Mouse (Mus musculus) testis, adult 10 weeks (tissue): Measurements from ENCODE around the gene Cxcl17. TPM values are rescaled to one million over a fixed set of nuclear protein-coding genes. Genes with fewer than 3 reads are reported as not detected.

Experiments used
- polyA plus RNA-seq: library from polyadenylated mRNA; stranded (reverse); fragments of 350-450 nt; fragmentation: Illumina TruSeq; extraction: RNeasy Lipid Tissue Mini Kit (QIAGEN cat#74804); gene quantifications from one replicate; pipeline ENCODE4 v1.2.3, GENCODE M21; 2014; ENCODE audit warnings: low read depth, low replicate concordance

Gene Cxcl17
- not detected for polyA plus RNA-seq

GRCm38 (mm10) chr7:25412833-25413441 is at the start of gene Cxcl17:
TSS of gene Cxcl17 (minus strand) at chr7:25412886.

GRCm38 (mm10) chr7:25398610-25399009 is 14.1 kb downstream of the Cxcl17 start, which contains the start of gene Lipe:
TSS of gene Lipe (minus strand) at chr7:25398710.

GRCm38 (mm10) chr7:25369058-25369749 is 43.5 kb downstream of the Cxcl17 start, which contains the start of gene Cnfn:
TSS of gene Cnfn (minus strand) at chr7:25369724.

Other genes with a start within 250 kb of the Cxcl17 start
- 3.8 TPM for gene Pou2f2, start 233.2 kb downstream of the Cxcl17 start, polyA plus RNA-seq
- gene Dedd2, start 192.3 kb downstream of the Cxcl17 start, polyA plus RNA-seq: 0.43 TPM
- 2.7 TPM for gene Zfp526, start 191.5 kb downstream of the Cxcl17 start, polyA plus RNA-seq
- gene Gsk3a, start 175.0 kb downstream of the Cxcl17 start, polyA plus RNA-seq: 10.8 TPM
- 2.1 TPM for gene Erf, start 162.1 kb downstream of the Cxcl17 start, polyA plus RNA-seq
- gene Cic, start 145.2 kb downstream of the Cxcl17 start, polyA plus RNA-seq: 10.1 TPM
- 1.5 TPM for gene Pafah1b3, start 114.9 kb downstream of the Cxcl17 start, polyA plus RNA-seq
- gene Prr19, start 111.5 kb downstream of the Cxcl17 start, polyA plus RNA-seq: 2.0 TPM
- 0.10 TPM for gene Tmem145, start 106.8 kb downstream of the Cxcl17 start, polyA plus RNA-seq
- gene Megf8, start 95.7 kb downstream of the Cxcl17 start, polyA plus RNA-seq: 0.67 TPM
- gene Cnfn, start 43.2 kb downstream of the Cxcl17 start, polyA plus RNA-seq: not detected
- gene Lipe, start 14.2 kb downstream of the Cxcl17 start, polyA plus RNA-seq: 327 TPM
- 0.53 TPM for gene Ceacam1, start 64.7 kb upstream of the Cxcl17 start, polyA plus RNA-seq
- 39.4 TPM for gene Ceacam2, start 127.0 kb upstream of the Cxcl17 start, polyA plus RNA-seq
- not detected for gene Erich4, start 203.0 kb upstream of the Cxcl17 start, polyA plus RNA-seq
- gene Dmac2, start 206.5 kb upstream of the Cxcl17 start, polyA plus RNA-seq: 19.2 TPM
- gene B3gnt8, start 213.8 kb upstream of the Cxcl17 start, polyA plus RNA-seq: not detected
- gene Bckdha, start 246.1 kb upstream of the Cxcl17 start, polyA plus RNA-seq: 0.56 TPM
- gene Exosc5, start 246.3 kb upstream of the Cxcl17 start, polyA plus RNA-seq: 16.7 TPM